Mouse (Mus musculus) intestine, postnatal 0 days (tissue): ENCODE results near the gene Pdap1. TPM values are rescaled to one million over a fixed set of nuclear protein-coding genes. Genes with fewer than 3 reads are reported as not detected.
"Not testable (repeated sequence)": the region's sequence is repeated elsewhere in the genome, so short reads cannot be mapped to it uniquely, and the experiment has no call there.

Experiments
- ATAC-seq: fragments of 200-750 bp; cut with Nextera tagmentation; 2 replicates; pipeline ENCODE4 v1.8.0; 2017; ENCODE audit warnings: mild to moderate bottlenecking, moderate TSS enrichment, moderate library complexity
- H3K27ac ChIP-seq: fragments of 300-500 bp; sonication (generic); 2 replicates; pipeline ENCODE4 v1.5.1; 2014; ENCODE audit warnings: mild to moderate bottlenecking, low read depth, low read length, moderate library complexity
- H3K27me3 ChIP-seq: fragments of 300-500 bp; sonication (generic); replicated peaks from 2 replicates; pipeline ENCODE4 v1.6.1; 2014; ENCODE audit warnings: low read length, mixed read lengths; ENCODE audit not compliant: control insufficient read depth, insufficient read depth
- H3K36me3 ChIP-seq: fragments of 300-500 bp; sonication (generic); 2 replicates; pipeline ENCODE4 v1.6.1; 2014; ENCODE audit warnings: mild to moderate bottlenecking, moderate library complexity; ENCODE audit not compliant: control insufficient read depth, insufficient read depth
- H3K4me1 ChIP-seq: fragments of 300-500 bp; sonication (generic); replicated peaks from 2 replicates; pipeline ENCODE4 v1.6.1; 2014; ENCODE audit warnings: antibody characterized with exemption, low read length, mixed read lengths; ENCODE audit not compliant: control insufficient read depth, insufficient read depth
- H3K4me2 ChIP-seq: fragments of 300-500 bp; sonication (generic); replicated peaks from 2 replicates; pipeline ENCODE4 v1.6.1; 2014; ENCODE audit warnings: low read depth, mild to moderate bottlenecking, moderate library complexity
- H3K4me3 ChIP-seq: fragments of 300-500 bp; sonication (generic); 2 replicates; pipeline ENCODE4 v1.5.1; 2014; ENCODE audit warnings: low read depth, low read length
- H3K9ac ChIP-seq: fragments of 300-500 bp; sonication (generic); 2 replicates; pipeline ENCODE4 v1.6.1; 2014; ENCODE audit warnings: mild to moderate bottlenecking, low read depth, low read length
- H3K9me3 ChIP-seq: fragments of 300-500 bp; sonication (generic); 2 replicates; pipeline ENCODE4 v1.6.1; 2016; ENCODE audit warnings: mixed run types; ENCODE audit not compliant: control insufficient read depth
- CTCF ChIP-seq: sonication (generic); IDR thresholded peaks from 2 replicates; pipeline ENCODE4 v1.5.1; 2016; ENCODE audit warnings: low read depth, mild to moderate bottlenecking, control low read depth, antibody characterized with exemption, moderate library complexity
- WGBS: fragments of 180-500 bp; shearing (Covaris S2); extraction: QIAGEN DNeasy Blood & Tissue Kit; methylation state at CpG from one replicate; pipeline ENCODE4 v1.1.7; 2014; 5-methylcytosine and 5-hydroxymethylcytosine counted together
- polyA plus RNA-seq: library from polyadenylated mRNA; unstranded; fragments of >200 nt; fragmentation: Nextera tagmentation; extraction: Ambion mirVana; gene quantifications from 2 replicates; pipeline ENCODE4 v1.2.1, GENCODE M21; 2015

Gene Pdap1
- polyA plus RNA-seq, 1 experiment from 2014 or later: 49.4 TPM

DNA sequence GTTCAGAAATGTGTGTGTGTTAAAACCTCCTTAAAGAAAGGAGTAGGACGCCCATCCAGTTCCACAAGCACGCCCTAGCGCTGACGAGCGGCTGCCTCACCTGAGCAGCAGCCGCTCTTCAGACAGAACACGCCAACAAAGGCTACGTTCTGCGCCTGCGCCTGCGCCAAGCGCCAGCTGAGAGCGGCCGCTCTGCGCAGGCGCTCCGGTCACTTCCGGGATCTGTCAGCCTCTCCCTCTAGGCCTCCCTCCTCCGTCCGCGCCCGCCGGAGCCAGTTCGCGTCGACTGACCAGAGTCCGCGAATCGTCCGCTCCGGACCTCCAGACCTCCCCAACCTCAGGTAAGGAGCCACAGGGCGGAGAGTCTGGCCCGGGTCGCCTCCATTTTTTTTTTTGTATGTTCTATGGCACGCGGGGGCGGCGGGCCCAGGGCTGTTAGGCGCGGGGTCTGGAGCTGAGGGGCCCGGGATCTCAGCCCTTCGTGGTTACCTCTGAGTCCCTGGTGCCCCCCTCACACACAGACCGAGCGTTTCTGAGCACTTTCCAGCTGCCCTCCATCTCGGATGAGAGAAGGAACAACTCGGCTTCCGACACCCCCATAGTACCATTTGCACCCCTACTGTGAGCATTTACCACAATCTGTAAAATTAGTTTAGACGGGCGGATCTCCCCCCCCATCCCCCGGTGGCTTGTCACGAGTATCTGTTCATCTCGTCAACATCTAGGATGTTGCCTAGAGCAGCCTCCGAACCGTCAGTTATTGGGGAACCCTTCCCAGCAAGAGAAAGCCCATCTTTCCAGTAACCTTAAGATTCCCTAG is 56.2 kb downstream of the Pdap1 start, which contains the start of the genes Arpc1a and Kpna7:
Arpc1a (plus strand) TSS at position 199 of the 820 bp plus-strand sequence.
Kpna7 (minus strand) TSS at position 399 of the 820 bp plus-strand sequence.
- Histone ChIP-seq H3K36me3 (0 out of 2 replicates have a peak, but pooled peaks cover 5% of the 10 kb centered on the region), H3K9ac (peak within 1 kb of the TSS; percentile 85), H3K4me2 (peak within 1 kb of the TSS; percentile 84), H3K4me3 (peak within 1 kb of the TSS; percentile 84), H3K4me1 (no peaks in the 10 kb centered on the region), H3K9me3 (no peaks in the 10 kb centered on the region), H3K27ac (peak within 1 kb of the TSS; percentile 78), H3K27me3 (no peaks in the 10 kb centered on the region)
- TF ChIP-seq CTCF: no peak; the same call in 1 of the 2 replicates
- peak; percentile 96 for ATAC-seq
- under 1% methylated on average over 49 of the region's 54 CpGs for WGBS

DNA sequence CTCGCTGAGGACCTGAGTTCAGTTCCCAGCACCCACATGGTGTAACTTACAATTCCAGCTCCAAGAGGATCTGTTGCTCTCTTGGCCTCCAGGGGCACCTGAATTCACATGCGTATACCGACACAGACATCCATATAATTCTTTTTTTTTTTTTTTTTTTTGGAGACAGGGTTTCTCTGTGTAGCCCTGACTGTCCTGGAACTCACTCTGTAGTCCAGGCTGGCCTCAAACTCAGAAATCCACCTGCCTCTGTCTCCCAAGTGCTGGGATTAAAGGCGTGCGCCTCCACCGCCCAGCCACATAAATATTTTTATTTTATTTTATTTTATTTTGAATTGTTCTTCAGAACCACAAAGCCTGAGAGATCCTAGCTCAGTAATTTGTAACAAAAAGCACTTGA is 56.8 kb downstream of the Pdap1 start:
- whole genome bisulfite sequencing: 42% methylated on average over 6 of the region's 6 CpGs
- not testable (repeated sequence) for H3K27ac ChIP-seq

DNA sequence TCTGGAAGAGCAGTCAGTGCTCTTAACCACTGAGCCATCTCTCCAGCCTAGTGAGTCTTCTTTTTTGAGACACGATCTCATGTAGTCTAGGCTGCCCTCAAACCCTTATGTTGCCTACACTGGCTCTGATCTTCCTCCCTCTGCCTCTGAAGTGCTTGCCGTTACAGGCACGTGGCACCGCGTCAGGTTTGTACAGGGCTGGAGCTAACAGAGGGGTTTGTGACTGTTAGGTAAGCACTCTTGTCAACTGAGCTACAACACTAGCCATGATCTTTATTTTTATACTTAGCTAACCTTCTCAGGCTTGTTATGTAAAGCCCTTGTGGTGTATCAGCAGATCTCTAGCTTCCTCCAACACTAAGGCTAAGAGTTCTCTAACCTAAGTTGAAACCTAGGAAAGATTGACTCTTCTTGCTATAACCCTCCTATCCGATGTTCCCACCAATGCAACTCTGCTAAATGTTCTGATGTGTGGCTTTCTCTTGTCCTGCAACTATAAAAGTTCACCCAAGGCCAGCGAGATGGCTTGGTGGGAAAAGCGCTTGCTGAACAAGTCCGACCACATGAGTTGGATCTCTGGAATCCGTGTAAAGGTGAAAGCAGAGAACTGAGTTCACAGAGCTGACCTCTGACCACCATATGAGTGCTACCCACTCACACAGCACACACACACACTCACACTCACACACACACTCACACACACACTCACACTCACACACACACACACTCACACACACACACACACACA is 58.0 kb downstream of the Pdap1 start:
- no peaks in the 10 kb centered on the region for H3K27me3 ChIP-seq
- no peaks in the 10 kb centered on the region for H3K4me1 ChIP-seq
- ATAC-seq: no peak
- H3K4me2 ChIP-seq: no peak overlapping the region
- H3K27ac ChIP-seq: no peak overlapping the region
- no peaks in the 10 kb centered on the region for H3K36me3 ChIP-seq
- no peaks in the 10 kb centered on the region for H3K9me3 ChIP-seq
- no peak for TF ChIP-seq CTCF
- 76% methylated on average over 10 of the region's 10 CpGs for WGBS
- H3K9ac ChIP-seq: no peak overlapping the region
- H3K4me3 ChIP-seq: no peak overlapping the region

More for the DNA sequence above, 56.8 kb downstream of the Pdap1 start:
- H3K36me3 ChIP-seq, H3K4me1 ChIP-seq, H3K27me3 ChIP-seq, H3K9ac ChIP-seq, H3K9me3 ChIP-seq: not testable (repeated sequence)
- Histone ChIP-seq H3K4me3 (peak overlapping the region; percentile 84), H3K4me2 (peak overlapping the region; percentile 84)
- peak; percentile 5; the same call in 1 of the 2 replicates for ATAC-seq

Other genes starting within 250 kb of the Pdap1 start
- 7.4 and 8.2 TPM in 2 replicates for gene Smurf1, start 174.4 kb downstream of the Pdap1 start, polyA plus RNA-seq
- gene Gm4871, start 107.5 kb downstream of the Pdap1 start, polyA plus RNA-seq: not detected in 2 replicates
- gene 1700018F24Rik, start 97.2 kb downstream of the Pdap1 start, polyA plus RNA-seq: not detected in 2 replicates
- 122 and 130 TPM in 2 replicates for gene Arpc1a, start 56.4 kb downstream of the Pdap1 start, polyA plus RNA-seq
- gene Kpna7, start 56.2 kb downstream of the Pdap1 start, polyA plus RNA-seq: 0.08 and 0.13 TPM in 2 replicates
- 573 and 610 TPM in 2 replicates for gene Arpc1b, start 26.0 kb downstream of the Pdap1 start, polyA plus RNA-seq
- 155 and 160 TPM in 2 replicates for gene Bud31, start 124 bp upstream of the Pdap1 start, polyA plus RNA-seq
- gene Ptcd1, start 26.9 kb upstream of the Pdap1 start, polyA plus RNA-seq: 9.3 and 9.9 TPM in 2 replicates
- 23.1 and 23.4 TPM in 2 replicates for gene Cpsf4, start 27.0 kb upstream of the Pdap1 start, polyA plus RNA-seq
- gene Atp5j2, start 51.8 kb upstream of the Pdap1 start, polyA plus RNA-seq: 765 and 832 TPM in 2 replicates
- 6.4 and 9.8 TPM in 2 replicates for gene Zkscan14, start 61.6 kb upstream of the Pdap1 start, polyA plus RNA-seq
- 4.1 and 4.6 TPM in 2 replicates for gene Zkscan5, start 64.3 kb upstream of the Pdap1 start, polyA plus RNA-seq
- 32.3 and 35.9 TPM in 2 replicates for gene Zfp655, start 91.5 kb upstream of the Pdap1 start, polyA plus RNA-seq
- gene Zscan25, start 140.3 kb upstream of the Pdap1 start, polyA plus RNA-seq: 0.14 and 0.30 TPM in 2 replicates
- not detected in 2 replicates for gene Cyp3a57, start 205.0 kb upstream of the Pdap1 start, polyA plus RNA-seq